Mouse (Mus musculus): Measurements from ENCODE around the gene Tpi1.

GRCm38 (mm10) chr6:124768704-124769044 lies 45.4 kb downstream of the Tpi1 start:
- TF ChIP-seq CTCF (IDR thresholded peaks at IDR 0.05; ENCODE audit: borderline replicate concordance, extremely low read depth, insufficient read depth, insufficient read length): no peak
- TF ChIP-seq POLR2A (IDR thresholded peaks at IDR 0.05; ENCODE audit: borderline replicate concordance, extremely low read depth, insufficient read depth, insufficient read length, poor library complexity, severe bottlenecking): no peak
